Mouse (Mus musculus) thymus, postnatal 4 days (tissue): ENCODE data around the gene Ell.

ENCODE experiments used
- DNase-seq: peaks from one replicate; pipeline ENCODE4 v3.0.0; 2021

Ell gene

DNA sequence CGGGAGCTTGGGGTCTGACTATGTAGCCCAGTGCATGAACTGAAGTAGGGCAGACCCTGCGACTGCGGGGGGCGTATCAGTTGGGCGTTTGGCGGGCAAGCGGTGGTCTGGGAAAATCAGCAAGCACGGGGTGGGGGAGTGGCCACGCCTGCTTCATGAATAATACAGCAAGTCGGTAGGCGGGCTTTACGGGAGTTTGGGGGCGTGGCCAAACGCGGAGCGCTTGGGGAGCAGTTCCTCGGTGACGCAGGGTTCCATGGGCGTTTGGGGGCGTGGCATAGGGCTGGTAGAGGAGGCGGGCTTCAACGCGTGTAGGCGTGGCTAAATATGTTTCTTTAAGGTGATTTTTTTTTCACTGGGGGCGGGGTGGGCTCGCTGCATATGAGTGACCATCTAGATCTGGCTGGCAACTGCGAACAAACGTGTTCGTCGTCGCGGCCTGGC is 602 bp upstream of the Ell start:
- DNase-seq: peak; percentile 100

DNA sequence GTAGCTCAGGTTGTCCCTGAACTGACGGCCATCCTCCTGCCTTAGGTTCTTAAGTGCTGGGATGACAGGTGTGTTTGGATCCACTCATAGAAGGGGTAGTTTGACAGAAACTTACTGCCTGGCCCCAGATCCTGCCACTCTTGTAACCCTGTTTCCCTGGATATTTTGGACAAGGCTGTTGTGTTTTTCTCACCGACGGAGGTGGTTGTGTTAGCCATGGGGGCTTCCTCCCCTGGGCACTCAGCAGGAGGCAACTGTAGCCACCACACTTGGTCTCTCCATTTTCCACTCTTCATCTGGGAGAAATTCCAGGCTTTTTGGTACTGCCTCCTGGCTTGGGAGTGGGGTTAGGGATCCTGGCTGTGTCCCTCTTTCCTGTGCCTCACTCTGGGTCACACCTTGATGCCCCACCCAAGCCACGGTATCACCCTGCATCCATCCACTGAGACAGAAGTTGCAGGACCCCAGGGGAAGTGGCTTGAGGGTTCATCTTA is 803 bp downstream of the Ell start:
- DNase-seq: no peak

DNA sequence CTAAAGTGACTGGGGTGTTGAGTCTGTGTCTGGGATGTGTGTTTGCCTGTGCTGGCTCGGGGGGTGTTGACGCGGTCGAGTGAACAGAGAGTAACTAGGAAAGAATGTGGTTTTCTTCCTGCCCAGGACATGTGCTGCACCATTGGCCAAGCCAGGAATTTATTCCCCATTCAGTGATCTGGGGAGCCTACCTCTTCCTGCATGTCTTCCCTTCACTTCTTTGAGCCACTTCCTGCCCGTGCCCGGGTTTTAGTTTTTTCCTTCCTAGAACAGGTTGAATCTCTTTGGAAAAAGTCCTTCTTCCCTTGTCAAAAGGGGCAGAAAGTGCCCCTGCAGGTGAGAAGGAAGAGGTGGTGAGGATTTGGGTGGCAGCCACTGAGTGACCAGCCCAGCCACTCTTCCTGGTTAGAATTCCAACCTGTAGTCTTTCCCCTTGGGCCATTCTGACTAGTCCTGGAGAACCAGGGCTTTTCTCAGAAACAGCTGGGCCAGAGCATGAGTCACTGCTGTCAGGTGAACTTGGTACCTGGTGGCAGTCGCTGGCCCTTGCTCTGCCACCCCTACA is 1.3 kb downstream of the Ell start:
- no peak for DNase-seq

DNA sequence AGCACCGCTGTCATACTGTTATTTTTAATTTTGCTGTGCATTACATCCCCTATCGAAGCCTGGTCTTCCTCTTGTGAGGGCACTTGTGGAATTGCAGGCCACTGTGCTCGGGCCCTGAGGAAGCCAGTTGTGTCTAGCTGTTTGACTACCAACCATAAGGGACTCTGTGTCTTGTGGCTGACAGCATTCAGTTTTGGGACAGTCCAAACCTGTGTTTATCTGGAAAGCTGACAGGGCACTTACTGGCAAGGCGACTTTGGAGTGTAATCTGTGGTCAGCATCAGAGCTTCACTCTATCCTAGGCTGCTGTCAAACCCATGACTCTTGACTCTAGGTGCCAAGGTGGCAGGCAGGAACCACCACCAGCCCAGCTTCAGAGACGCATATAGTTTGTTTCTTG is 1.8 kb downstream of the Ell start:
- no peak for DNase-seq

DNA sequence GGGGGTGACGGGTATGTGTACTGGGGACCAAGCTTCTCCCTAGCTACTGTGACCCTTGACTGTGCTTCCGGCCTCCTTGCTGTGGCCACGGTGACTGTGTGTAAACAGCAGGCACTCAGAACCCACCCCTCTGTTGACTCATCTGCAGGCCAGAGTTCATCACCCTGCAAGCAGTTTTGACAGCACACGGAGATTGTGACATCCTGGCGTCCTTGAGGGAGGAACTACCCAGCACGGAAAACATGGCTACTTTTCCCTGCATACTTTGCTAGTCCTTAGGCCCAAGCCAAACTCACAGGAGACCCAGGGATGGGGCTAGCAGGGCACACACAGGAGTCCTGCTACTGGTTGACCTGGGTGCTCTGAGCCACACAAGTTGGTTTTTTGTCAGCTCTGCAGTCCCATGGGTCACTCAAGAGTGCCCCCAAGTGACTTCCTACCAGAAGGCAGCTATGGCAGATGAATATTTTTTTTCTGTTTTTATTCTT is 5.0 kb downstream of the Ell start:
- peak; percentile 69 for DNase-seq

DNA sequence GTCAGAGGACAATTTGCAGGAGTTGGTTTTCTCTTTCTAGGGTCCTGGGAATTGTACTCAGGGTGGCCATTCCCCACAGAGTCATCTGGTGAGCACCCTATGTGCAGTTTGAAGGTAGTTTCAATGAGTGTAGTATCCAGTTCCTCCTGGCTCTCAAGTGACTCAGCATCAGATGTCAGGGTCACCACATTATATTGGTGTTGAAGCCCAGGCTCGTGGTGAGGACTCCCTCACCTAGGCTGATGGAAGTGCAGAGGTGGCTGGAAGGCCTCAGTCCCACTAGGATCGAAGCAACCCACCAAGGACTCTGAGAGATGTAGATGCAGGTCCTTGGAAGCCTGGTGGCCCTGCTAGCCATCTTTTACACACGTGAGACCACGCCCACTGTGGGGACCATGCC is 7.2 kb downstream of the Ell start:
- DNase-seq: no peak

DNA sequence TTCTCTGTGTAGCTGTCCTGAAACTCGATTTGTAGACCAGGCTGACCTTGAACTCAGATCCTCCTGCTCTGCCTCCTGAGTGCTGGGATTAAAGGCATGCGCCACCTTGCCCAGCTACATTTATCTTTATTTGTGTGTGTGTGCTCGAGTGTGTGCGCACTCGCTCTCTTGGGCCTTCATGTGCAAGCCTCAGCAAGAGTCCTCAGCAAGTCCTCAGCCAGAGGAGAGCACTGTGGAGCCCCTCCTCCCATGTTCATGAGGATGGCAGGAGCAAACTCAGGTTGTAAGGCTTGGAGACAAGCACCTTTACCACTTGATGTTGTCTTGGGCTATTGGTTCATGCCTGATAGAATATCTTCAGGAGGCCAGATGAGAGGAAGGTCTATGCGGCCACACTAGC is 8.5 kb downstream of the Ell start:
- DNase-seq: no peak

DNA sequence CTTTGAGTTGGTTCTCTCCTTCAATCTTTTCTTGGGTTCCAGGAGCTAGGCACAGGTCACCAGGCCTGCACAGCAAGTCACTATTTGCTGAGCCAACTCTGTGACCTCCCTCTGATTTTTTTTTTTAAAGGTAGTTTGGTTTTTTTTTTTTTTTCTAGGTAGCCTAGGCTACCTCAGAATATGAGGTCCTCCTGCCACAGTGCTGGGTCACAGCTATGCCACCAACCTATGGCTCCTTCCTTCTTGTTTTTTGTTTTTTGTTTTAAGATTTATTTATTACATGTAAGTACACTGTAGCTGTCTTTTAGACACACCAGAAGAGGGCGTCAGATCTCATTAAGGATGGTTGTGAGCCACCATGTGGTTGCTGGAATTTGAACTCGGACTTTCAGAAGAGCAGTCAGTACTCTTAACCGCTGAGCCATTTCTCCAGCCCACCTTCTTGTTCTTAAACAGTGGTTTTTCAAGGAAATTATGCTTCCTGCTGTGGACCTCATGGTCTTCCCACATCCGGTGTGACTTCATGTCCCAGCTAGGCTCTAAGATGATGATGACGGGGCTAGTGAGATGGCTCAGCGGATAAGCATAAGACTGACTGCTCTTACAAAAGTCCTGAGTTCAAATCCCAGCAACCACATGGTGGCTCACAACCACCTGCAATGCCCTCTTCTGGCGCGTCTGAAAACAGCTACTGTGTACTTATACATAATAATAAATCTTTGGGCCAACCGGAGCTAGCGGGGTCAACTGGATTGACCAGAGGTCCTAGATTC is 10.3 kb downstream of the Ell start:
- peak; percentile 52 for DNase-seq

DNA sequence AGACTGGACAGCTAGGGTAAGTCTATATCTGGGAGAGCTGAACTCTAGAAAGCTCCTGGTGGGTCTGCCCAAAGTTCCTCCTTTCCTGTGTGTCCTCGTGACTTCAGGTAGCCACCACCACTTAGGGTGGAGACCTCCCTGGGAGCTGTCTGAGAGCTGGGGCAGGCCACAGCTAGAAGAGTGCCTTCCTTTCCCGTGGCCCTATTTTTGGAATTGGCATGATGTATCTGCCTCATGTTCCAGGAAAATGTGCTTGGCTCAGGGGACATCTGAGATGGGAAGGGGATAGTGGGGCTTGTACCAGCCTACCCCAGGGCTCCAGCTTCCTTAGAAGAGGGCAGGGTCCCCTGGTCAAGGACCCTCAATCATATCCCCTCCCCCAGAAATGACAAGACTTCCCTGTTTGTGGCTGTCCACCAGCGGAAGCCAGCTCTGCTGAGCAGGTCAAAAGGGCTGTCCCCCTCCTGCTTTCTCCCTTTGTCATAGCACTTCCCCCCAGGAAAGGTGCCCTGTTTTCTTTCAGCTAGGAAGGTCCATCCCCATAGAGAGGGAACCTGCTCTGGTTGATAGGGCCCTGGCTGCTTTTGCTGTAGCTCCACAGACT is 12.4 kb downstream of the Ell start:
- DNase-seq: no peak

DNA sequence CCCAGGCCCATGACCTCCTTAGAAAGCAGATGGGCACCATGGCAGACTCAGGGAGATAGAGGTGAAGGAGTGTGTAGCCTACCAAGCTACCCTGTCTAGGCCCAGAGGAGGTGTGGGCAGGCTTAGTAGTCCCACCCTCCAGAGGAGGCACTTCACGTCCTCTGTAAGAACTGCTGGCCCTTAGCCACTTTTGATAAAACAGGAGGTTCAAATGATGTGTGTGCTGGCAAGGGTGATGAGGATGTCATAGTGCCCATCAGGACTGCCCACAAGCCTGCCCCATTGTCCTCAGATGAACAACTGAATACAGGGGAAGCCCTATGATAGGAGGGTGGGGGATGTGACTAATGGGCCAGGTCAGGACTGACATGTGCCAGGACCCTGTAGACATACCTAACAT is 13.6 kb downstream of the Ell start:
- DNase-seq: no peak

DNA sequence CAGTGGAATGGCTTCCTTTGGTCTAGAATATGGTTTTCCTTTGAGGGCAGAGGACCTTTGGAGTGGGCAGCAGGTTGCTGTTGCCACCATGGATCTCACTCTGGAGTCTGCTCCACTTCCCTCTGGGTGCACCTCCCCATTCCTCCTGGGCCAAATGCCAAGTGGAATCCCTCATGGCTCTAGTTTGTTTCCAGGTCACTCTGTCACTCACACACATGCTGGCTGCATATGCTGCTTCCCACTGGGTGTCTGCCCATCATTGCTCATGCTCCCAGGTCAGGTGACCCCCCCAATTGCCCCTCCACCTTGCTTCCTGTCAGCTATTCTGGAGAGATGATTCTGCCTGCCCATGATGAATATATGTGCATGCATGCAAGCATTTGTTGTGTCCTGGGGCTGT is 14.5 kb downstream of the Ell start:
- no peak for DNase-seq

DNA sequence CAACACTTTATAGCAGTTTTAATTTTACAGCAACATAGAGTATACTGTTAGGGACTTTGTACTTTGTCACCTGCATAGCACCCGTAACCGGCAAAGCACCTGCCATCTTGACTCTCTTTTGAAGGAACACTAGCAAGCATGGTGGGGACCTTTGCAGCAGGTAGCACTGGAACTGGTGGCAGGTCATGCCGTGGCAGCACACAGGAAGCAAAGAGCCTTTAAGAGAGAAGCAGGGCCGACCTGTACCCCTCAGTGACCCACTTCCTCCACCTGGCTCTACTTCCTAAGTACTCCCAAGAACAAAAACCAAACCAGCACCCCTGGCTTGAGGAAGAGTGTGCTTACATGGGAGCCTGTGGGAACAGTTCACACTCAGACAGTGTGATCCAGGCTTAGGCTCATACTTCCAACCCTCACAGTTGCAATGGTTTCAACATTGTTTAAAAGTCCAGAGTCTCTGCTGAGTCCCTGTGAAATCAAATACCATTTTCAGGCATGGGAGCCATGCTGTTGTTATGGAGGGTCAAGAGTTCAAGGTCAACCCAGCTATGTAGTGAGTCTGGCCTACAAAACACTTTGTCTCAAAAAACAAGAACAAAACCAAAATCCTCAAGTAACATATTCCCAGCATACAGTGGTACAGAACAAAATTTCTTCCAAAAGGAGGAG is 16.0 kb downstream of the Ell start:
- DNase-seq: peak; percentile 55

DNA sequence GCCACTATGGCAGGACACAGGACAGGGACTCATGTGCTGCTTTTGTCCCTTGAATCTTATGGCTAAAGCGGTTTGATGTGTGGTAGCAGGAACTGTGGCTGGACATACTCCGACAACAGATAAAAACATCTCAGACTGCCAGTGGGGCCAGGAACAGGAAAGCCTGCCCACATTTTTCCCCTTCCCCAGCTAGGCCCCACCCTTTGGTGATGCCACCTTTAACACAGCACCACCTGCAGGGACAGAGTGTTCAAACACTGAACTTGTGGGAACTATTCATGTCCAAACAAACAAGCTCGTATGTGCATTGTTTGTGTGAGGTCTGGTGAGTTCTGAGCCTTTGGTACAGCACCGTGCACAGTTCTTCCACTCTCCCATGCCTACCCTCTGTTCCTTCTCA is 19.1 kb downstream of the Ell start:
- peak; percentile 82 for DNase-seq

DNA sequence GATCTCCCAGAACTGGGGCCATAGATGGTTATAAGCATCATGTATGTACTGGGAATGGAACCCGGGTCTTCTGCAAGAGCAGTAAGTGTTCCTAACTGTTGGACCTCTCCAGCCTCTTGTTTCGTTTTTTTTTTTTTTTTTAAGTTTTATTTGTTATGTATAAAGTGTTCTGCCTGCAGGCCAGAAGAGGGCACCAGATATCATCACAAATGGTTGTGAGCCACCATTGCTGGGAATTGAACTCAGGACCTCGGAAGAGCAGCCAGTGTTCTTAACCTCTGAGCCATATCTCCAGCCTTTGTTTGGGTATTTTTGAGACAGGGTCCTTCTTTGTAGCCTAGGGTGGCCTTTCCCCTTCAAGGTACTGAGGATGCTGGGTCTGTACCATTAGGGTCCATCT is 19.7 kb downstream of the Ell start:
- no peak for DNase-seq

DNA sequence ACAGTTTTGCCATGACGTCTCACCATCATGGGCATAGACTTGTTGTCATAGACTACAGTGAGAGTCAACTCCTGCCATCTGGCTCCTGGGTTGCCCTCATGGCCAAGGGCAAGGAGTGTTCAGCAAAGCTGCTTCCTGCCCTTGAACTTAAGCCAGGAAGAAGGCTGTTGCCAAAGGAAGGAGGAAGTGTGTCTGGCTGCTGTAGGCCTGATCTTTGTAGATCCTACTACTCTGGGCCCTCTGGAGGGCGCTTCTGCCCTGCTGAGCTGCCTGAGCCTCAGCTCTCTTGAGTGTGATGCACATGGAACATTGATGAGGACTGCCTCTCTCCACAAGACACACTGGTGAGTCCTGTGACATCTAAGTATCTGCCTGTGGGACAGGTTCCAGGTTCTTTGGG is 20.8 kb downstream of the Ell start:
- peak; percentile 71 for DNase-seq

DNA sequence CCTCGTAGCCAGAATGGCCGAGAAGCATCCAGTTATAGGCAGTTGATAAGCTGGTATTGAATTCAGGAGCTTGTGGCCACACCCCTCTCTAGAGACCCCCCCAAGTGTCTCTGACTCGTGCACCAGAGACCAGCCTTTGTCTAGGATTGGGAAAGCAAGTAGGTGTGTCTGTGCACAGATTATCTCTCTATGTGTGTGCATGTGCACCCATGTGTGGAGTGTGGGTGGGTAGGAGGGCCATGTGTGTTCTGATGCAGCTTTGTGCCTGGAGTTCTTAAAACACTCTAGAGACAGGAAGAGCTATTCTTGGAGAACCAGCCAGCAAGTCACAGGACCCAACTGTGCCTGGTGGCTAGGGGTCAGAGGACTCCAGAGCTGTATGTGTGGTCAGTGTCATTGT is 21.3 kb downstream of the Ell start:
- no peak for DNase-seq

DNA sequence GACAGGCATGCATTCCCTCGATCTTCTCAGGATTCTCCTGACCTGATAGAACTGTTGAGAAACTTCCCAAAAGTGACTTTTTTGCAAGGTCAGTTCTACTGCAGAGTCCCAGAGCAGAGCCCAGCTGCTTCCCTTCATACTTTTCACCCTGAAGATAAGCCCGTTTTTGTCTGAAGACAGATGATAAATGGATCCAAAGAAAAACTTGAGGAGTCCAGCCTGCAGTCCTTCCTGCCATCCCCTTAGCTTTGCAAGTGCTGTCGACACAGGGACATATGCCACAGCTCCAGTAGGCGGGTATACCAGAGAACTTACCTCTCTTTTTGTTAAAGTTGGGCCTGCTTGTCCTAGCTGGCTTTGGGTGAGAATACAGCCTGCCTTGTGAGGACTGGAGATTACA is 22.1 kb downstream of the Ell start:
- DNase-seq: no peak

DNA sequence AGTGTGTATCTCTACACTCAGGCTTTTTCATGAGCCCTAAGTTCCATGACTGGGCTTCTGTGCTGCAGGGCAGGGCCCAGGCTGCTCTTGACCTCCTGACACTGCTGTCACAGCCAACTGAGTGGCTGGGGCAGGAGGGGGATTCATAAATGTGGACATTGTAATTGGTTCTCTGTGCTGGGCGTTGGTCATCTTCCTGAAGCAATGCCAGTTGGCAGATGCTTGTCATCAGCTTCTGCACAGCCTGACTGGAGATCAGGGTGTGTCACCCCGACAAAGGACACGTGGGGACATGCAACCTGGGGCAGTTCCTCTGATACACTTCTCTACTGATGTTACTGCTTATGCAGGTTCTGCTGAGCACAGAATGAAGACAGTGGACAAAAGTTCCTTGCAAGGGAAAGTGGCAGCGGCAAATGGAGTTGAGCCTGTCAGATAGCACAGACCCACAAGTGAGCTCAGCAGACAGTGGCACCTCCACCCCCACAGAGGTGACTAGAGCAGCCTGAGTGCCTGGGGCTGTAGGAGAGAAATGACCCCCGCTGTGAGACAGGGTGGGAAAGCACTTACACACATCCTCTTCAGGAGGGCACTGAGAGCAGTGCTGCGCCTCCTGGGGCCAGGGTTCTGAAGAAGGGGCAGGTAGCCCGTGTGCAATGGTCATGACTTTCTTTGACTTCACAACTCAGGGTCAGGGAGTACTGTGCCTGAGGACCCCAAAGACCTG is 22.7 kb downstream of the Ell start:
- no peak for DNase-seq

DNA sequence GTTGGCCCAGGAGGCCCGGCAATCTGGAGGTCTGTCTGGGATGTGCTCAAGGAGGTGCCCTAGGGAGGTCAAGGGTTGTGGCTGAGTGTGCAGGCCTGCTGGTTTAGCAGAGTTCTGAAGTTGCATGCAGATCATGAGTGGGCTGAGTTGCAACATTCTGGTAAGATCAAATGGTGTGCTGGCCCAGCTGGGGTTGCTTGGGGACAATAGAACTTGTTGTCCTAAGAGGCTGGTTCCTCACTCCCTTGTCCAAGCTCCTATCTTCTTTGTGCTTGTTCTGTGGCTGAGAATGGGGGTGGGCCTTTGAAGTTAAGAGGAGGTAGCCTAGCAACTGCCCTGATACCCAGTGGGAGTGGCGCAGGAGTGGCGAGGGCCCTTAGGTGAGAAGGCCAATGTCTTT is 23.5 kb downstream of the Ell start:
- DNase-seq: no peak

DNA sequence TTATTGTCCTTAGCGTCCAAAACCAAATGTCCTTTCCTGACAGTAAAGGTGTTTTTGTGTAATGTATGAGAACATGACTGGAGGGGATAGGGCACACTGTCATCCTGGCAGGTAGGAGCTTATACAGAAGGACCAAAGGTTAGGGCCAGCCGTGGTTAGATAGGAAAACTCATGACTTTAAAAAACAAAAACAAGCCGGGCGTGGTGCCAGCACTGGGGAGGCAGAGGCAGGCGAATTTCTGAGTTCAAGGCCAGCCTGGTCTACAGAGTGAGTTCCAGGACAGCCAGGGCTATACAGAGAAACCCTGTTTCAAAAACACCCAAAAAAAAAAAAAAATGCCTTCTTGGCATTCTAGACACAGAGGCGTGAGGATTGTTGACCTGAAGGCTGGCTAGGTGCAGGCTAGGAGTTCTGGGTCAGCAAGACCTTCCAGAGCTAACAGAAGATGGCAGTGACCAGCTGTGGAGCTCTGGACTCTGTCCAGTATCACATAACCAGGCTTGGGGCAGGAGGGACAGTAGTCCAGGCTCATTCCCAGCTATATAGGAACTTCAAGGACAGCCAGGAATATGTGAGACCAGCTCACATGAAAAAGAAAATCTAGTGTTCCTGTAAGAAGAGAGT is 24.6 kb downstream of the Ell start:
- DNase-seq: no peak

DNA sequence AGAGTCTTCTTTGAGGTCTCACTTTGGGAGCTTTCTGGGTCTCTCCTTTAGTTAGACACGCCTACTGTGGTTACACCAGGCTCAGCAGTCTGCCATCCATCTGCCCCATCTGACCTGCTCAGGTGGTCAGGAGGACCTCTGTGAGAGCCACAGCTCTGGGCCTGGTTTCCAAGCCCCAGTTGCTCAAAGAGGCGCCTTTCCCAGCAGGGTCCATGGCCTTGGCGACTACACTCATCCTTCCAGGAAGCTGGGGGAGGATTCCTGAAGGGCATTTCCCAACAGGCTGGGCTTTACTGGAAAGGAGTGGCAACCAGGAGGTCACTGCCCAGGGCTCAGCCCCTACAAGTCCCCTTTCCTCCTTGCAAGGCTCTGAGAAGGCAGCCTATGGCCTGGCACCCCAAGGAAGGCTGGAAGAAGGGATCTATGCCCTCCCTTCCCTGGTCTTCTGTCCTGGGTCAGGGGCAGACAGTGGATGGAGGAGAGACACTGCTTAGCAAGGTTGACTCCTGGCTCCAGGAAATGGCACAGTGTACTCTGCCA is 25.5 kb downstream of the Ell start:
- no peak for DNase-seq

DNA sequence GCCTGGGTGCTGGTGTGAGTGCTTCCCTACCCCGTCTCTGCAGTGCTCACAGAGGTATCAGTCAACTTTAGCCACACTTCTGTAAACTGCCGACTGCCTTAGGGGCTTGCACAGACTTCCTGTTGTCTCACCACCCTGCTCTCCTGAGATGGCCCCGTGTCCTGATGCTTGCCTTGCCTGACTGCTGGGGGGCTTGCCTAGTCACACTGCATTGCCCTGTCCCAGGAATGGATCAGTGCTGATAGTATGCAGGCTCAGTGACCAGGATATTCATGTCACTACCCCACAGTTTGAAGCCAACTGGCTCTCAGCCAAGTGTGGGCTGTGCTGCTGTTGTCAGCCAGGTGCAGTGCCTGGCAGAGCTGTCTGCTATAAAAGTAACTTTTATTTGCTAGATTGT is 26.3 kb downstream of the Ell start:
- DNase-seq: peak; percentile 50
